Mouse (Mus musculus) activated CD4-positive, CD25-positive, alpha-beta regulatory T cell, adult 4 months (primary cell): Measurements from ENCODE around the gene Zfp335. TPM values are rescaled to one million over a fixed set of nuclear protein-coding genes. Genes with fewer than 3 reads are reported as not detected.
"Not testable (repeated sequence)": the region's sequence is repeated elsewhere in the genome, so short reads cannot be mapped to it uniquely, and the experiment has no call there.

Experiments
- ATAC-seq: one replicate; pipeline ENCODE4 v1.8.0; 2017
- polyA plus RNA-seq, 2 experiments: library from polyadenylated mRNA; unstranded; fragments of 100-300 nt; shearing (Covaris generic); gene quantifications; one replicate each; pipeline ENCODE4 v1.2.1; 2017

The Zfp335 gene
- polyA plus RNA-seq, 2 experiments from 2014 or later, result 6.7 to 9.0 TPM

GRCm38 (mm10) chr2:164892696-164893216 is 18.8 kb downstream of the Zfp335 start:
- no peak for ATAC-seq

- ATAC-seq, result no peak
These were observed 19.5 kb downstream of the Zfp335 start for GRCm38 (mm10) chr2:164891908-164892695.

- ATAC-seq, result no peak
These were observed 20.3 kb downstream of the Zfp335 start for GRCm38 (mm10) chr2:164891056-164891834.

DNA sequence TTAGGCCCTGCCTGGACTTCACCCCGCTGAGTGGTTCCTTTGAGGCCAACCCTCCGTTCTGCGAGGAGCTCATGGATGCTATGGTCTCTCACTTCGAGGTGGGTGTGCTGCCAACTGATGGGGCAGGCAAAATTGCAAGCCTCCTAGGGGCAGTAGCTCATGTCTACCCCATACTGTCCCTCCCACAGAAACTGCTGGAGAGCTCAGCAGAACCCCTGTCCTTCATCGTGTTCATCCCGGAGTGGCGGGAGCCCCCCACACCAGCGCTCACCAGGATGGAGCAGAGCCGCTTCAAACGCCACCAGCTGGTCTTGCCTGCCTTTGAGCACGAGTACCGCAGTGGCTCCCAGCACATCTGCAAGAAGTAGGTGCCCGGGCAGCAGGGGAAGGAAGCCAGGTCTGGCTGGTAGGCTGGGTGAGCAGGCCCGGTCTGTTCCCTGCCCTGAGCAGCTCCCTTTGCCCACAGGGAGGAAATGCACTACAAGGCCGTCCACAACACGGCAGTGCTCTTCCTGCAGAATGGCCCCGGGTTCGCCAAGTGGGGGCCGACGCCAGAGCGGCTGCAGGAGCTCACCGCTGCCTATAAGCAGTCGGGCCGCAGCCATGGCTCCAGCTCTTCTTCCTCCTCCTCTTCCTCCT is 21.0 kb downstream of the Zfp335 start:
- ATAC-seq, result no peak

DNA sequence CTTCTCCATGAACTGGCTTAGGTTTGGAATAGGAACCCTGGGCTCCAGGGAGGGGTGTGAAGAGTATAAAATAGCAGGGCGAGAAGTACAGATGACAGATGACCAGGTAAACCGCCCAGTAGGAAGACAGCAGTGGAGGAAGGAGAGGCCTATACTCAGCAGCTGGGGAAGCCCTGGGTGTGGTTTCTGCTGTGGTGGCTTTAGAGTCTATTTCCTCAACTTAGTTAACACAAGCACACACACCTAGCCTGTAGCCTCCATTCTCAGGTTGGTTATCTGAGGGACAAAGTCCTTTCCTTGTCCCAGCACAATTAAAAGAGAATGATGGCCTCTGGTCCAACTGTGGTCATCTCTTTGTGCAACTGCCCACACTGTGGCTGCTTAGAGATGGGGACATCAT is 21.6 kb downstream of the Zfp335 start:
- ATAC-seq, result no peak

DNA sequence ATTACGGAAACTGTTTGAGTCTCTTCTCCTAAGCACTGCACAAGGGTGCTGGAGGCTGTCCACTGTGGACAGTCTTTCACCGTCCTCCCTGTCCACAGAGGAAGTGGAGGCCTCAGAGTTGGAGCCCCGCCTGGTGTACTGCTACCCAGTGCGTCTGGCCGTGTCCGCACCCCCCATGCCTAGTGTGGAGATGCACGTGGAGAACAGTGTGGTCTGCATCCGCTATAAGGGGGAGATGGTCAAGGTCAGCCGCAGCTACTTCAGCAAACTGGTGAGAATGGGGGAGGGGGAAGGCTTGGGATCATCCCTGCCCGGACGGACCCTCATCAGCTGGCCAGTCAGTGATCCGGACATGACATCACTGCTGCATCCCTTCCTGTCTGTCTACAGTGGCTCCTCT is 22.6 kb downstream of the Zfp335 start:
- ATAC-seq, result no peak

GRCm38 (mm10) chr2:164886617-164887016 is 24.9 kb downstream of the Zfp335 start:
- ATAC-seq, result no peak

DNA sequence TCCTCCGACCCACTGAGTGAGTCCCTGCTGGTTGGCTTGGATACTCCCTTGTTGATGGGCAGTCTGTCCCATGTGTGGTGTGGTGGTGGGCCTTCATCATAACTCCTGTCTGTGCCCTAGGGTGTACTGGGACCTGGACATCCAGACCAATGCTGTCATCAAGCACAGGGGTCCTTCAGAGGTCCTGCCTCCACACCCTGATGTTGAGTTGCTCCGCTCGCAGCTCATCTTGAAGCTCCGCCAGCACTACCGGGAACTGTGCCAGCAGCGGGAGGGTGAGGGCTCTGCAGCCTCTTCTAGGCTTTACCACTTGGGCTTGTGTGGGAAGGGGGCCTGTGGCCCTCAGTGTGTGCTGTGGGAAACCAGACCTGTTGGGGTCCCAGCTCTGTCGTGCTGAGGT is 25.8 kb downstream of the Zfp335 start:
- ATAC-seq, result no peak

DNA sequence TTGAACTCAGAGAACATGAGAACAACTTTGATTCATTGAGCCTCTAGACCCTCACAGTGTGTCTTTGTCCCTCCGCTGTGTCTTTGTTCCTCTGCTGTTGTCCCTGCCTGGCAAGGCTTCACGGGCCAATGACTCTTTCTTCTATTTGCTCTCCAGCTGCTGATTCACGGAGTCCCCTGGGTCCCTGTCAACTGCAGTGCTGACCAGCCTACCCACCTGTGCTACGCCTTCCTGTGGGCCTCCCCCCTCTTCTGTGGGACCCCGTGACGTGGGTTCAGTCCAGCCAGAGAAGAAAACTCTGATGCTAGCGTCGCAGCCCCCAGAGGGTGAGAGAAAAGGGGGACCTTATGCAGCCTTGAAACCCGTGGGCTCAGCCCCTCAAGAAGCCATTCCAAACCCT is 28.9 kb downstream of the Zfp335 start:
- no peak for ATAC-seq

DNA sequence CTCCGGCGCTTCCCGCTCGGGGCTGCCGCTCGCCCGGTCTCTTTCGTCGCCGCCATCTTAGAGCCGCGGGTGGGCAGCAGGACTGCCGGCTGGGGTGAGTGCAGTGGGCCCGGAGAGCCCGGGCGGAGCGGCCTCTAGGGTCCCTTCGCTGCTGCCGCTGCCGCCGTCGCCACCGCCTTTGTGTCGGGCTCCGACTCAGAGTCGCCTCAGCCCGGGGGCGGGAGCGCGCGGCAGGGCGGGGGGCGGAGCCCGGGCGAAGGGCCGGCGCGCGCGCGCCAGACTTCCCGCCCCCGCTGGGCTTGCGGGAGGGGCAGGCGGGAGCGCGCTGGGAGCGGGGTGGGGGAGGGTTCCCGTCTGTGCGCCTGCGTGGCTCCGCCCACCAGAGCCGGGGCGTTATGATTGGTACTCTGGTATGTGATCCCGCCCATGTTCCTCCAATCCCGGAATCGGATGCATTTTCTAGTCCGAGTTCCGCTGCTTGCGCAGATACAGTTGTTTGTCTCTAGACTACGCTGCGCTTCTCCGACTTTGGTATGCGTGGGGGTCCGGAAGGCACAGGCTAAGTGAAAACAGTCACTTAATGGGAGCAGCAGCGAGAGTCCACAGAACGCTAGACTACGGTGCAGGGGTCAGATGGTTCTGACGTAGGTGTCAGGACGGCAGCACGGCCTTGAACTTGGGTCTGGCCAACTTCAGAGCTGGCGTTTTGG is 31.8 kb downstream of the Zfp335 start:
- ATAC-seq, result peak; percentile 89

GRCm38 (mm10) chr2:164879228-164879567 is 32.4 kb downstream of the Zfp335 start, which contains the start of gene Pcif1:
Pcif1 (plus strand) TSS chr2:164879304.
- ATAC-seq, result peak; percentile 50

GRCm38 (mm10) chr2:164878509-164879227 is 32.9 kb downstream of the Zfp335 start:
- ATAC-seq, result no peak

DNA sequence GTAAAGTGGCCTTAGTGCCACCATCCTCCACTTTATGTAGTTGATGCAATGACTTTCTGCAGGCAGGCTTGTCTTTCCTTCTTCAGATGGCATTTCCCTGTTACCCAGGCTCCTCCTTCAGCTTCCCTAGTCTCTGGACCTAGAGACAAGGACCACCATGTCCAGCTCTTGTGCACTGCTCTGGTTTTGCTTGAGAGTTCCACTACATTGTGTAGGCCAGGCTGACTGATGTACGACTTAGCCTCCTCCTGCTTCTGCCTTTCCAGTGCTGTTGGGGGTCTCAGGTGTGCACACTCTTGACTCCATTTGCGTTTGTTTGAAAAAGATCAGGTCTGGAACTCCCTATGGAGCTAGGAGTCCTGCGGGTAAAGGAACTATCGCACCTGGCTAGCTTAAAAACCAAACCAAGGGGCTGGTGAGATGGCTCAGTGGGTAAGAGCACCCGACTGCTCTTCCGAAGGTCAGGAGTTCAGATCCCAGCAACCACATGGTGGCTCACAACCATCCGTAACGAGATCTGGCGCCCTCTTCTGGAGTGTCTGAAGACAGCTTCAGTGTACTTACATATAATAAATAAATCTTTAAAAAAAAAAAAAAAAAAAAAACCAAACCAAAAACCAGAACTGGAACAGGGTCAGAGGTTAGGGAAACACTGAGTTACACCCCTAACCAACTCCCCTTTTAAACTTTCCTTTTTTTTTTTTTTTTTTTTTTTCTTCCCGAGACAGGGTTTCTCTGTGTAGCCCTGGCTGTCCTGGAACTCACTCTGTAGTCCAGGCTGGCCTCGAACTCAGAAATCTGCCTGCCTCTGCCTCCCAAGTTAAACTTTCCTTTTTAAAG is 34.0 kb downstream of the Zfp335 start:
- ATAC-seq, result not testable (repeated sequence)

- ATAC-seq, result not testable (repeated sequence)
These were observed 35.9 kb downstream of the Zfp335 start for GRCm38 (mm10) chr2:164875648-164876047.

DNA sequence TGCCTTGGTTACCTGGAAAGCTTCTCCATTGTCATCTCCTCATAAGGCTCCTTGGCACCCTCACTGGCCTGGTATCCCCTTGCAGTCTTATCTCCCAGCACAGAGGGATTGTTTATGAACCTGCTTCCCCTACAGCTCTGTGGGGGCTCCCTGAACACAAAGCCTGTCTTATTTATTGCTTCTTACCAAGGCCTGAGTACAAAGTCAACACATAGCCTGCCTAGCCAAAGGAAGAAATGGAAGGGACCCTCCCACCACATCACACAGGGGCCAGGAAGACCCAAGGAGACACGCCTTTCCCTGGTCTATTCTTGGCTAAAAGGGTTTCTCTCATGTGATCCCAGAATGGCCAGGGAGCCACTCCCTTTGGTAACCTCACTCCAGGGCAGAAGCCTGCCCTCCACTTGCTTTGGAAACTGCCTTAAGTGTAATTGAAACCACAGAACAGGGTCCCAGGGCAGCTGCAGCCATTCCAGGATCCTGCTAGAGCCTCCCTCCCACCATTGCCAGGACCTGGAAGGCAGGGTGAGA is 37.3 kb downstream of the Zfp335 start:
- ATAC-seq, result no peak

DNA sequence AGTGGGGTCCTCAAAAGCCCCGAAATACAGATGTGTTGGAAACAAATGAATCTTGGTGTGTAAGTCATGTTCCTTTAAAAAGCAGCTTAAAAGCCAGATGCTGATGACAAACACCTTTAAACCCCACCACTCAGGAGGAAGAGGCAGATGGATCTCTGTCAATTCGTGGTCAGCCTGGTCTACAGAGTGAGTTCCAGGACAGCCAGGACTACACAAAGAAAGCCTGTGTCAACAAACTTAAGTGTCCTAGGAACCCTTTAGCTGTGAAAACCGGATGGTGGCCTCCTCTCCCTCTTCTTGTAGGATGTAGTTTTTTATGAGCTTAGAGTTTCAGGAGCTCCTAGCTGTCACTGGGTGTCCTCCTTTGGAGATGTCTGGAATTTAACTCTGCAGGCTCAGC is 37.9 kb downstream of the Zfp335 start:
- ATAC-seq, result no peak

DNA sequence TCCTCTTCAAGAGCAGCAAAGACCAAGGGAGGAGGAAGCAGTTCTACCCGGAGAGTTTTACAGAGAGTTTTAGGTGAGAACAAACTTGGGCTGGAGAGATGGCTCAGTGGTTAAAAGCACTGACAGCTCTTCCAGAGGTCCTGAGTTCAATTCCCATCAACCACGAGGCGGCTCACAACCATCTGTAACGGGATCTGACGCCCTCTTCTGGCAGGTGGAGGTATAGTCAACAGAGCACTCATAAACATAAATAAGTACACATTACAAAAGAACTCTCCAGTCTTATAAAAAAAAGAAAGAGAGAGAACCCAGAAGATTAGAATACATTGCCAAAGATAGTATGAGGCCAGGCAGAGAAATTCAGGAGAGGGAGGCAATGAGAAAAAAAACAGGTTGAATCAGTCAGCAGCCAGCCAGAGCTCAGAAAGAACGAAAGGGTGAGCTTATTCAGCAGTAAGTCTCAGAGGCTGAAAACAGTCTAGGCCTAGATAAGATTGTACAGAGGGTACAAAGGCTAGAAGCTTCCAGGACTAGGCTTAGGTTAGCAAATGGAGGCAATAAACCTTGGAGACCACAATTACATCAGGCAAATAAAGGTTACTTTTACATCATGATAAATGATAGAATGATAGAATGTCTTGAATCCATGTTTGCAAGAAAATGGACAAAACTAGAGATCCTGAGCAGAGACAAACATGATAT is 39.8 kb downstream of the Zfp335 start:
- no peak for ATAC-seq

DNA sequence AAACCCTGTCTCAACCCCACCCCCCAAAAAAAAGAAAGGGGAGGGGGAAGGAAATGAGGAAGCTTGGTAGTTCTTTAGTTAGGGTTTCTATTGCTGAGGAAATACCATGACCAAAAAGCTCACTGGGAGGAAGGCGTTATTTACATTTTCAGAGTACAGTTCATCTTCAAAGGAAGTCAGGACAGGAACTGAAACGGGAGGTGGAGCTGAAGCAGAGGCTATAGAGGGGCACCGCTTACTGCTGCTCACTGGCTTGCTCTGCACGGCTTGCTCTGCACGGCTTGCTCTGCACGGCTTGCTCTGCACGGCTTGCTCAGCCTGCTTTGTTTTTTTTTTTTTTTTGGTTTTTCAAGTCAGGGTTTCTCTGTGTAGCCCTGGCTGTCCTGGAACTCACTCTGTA is 43.1 kb downstream of the Zfp335 start:
- ATAC-seq, result peak; percentile 73

GRCm38 (mm10) chr2:164867566-164867965 is 44.0 kb downstream of the Zfp335 start:
- no peak for ATAC-seq
